Mouse (Mus musculus) testis, postnatal 10 days (tissue): ENCODE measurements around the gene Aco1.

ENCODE experiments used
- DNase-seq: peaks from one replicate; pipeline ENCODE4 v3.0.0; 2021; ENCODE audit warnings: low spot score

The Aco1 gene

DNA sequence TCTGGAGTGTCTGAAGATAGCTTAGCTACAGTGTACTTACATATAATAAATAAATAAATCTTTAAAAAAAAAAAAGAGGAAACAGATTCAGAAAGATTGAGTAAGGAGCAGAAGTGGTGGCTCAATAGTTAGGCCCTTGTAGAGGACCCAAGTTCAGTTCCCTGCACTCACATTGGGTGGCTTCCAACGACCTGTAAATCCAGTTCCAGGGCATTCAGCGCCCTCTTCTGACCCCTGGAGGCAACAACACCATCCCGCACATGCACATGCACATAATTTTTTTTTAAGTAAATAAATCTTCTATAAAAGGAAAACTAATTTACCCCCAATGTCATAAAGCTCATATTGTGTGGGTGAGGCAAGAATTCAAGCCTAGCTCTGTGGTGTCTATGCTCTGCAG lies 75.0 kb downstream of the Aco1 start:
- no peak for DNase-seq

DNA sequence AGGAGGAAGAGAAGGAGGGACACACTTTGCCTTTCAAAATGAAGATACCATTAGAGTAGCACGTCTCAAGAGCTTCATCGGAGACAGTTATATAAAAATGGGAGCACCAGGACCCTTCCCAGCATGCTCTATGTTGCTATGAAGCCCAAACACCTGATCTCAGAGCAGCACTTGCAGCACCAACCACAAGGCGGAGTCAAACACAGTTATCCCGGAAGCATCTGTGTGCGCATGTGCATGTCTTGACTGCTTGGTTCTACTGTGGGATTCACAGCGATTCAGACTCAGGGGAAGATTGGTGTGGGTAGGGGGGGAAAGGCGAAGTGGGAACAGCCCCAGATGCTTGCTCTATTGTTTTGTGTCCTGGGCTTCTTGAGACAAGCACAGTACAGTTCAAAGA lies 75.5 kb downstream of the Aco1 start:
- peak; percentile 56 for DNase-seq

DNA sequence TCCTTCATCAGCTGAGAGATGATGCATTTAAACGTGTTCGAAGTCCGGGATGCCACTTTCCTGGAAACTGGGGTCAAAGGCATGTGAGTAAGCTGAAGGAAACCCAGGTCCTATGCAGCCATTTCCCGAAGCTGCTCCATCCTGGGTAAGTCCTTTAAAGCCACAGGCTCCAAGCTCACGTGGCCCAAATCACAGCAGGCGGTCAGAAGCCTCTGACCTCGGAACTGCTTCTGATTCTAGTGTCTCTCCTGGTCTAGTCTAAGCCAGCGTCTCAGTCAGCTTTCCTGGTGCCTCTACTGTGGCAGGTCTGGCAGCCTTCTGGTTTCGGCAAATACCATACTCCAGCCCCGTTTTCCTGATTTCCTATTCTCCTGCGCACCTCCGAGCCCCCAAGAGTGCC lies 77.6 kb downstream of the Aco1 start:
- DNase-seq: no peak

- no peak for DNase-seq
Measured at GRCm38 (mm10) chr4:40221004-40221760, 78.3 kb downstream of the Aco1 start.

DNA sequence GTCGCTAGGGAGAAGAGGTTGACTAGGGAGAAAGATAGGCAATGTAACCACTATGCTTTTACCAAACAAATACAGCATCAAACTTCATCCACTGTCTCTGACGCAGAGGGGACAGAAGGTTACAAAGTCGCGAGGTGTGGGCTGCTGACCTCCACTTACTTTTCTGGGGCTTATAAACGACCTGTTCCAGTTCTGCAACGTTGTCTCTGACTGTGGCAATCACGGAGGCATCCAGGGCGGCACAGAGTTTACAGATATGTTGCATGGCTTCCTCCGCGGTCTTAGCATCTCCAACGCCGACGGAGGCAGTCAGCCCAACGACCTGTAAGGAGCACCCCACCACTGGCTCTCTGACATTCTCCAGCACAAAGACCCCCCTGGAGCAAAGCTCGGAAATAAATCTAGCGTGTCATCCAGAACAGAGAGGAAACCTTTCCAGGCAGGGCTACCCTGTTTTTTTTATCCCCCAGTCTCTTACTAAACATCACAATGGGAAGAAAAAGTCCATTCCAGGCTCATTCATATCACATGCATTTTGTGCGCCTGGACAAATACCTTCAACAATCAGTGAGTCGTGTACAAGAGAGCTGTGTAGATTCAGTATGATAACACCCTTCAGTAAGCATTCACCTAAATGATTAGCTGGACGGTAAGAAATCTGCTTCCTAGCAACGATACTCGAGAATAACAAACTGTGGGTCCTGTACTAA lies 79.2 kb downstream of the Aco1 start:
- DNase-seq: no peak

- no peak for DNase-seq
Measured at GRCm38 (mm10) chr4:40226095-40226494, 83.2 kb downstream of the Aco1 start.

DNA sequence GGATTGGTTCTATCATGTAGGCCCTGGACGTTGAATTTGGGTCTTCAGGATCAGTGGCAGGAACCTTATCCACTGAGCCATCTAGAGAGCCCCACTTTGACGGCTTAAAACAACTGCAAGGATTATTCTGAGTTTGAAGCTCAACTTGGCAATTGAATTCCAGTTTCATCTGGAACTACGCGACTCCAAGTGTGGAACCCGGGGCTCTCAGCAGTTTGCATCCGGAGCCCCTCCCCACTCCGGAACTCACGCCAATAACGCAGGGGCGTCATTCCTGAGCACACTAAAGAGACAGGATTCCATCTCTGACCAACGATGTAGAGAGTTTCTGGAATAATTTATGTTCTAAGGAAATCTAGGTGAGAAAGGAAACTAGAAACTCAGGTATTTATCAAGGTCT lies 84.2 kb downstream of the Aco1 start:
- DNase-seq: no peak

- DNase-seq: no peak
Measured at GRCm38 (mm10) chr4:40227886-40228285, 85.0 kb downstream of the Aco1 start.

DNA sequence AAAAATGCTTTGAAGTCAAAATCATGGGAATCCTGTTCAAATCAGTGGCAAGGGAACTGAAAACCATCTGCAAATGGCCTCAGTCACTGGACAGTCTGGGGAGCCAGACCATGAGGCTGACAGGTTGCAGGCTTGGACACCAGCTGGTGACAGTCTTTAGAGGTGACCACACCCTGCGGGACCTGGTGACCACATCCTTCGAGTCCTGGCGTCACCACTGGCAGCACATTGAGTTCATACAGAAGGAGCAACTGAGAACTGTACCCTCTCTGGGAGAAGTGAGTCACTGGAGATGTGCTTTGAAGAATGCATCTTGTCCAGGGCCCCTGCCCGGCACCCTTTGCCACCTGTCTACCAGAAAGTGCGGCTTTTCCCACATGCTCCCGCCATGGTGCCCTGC lies 86.8 kb downstream of the Aco1 start:
- DNase-seq: no peak

GRCm38 (mm10) chr4:40233062-40233664 lies 90.3 kb downstream of the Aco1 start:
- DNase-seq: no peak

DNA sequence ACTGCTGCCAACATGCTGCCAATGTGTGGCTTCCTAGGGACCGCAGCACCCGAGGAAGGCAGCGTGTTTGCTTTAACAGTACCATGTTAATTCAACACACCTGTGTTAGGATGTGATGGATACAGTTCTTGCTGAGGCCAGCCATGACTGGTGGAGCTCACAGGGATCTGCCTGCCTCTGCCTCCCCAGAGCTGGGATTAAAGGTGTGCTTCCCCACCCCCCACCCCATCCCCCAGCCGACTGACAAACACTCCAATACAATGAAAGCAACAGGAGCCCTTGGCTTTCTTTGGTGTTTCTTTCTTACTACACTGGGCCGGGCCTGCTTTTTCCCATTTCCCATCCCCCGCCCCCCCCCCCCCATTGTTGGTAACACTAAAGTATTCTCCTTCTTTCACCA lies 91.4 kb downstream of the Aco1 start:
- no peak for DNase-seq

DNA sequence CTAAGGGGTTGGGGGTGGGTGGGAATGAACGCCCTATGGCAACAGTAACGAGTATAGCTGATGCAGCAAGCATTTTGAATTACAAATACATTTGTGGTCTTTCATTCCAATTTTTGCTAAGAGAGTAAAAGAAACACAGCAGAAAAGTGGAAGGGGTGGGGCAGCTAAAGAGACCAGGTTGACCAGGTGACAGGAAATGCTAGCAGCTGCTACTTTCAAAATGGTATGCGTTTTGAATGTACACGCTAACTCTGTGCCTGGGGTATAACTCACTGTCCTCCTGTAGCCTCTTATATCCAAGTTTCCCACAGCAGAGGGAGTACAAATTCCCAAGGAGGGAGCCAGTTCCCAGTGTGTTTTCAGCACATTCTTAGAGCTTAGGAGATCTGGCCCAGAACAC lies 93.9 kb downstream of the Aco1 start:
- no peak for DNase-seq

DNA sequence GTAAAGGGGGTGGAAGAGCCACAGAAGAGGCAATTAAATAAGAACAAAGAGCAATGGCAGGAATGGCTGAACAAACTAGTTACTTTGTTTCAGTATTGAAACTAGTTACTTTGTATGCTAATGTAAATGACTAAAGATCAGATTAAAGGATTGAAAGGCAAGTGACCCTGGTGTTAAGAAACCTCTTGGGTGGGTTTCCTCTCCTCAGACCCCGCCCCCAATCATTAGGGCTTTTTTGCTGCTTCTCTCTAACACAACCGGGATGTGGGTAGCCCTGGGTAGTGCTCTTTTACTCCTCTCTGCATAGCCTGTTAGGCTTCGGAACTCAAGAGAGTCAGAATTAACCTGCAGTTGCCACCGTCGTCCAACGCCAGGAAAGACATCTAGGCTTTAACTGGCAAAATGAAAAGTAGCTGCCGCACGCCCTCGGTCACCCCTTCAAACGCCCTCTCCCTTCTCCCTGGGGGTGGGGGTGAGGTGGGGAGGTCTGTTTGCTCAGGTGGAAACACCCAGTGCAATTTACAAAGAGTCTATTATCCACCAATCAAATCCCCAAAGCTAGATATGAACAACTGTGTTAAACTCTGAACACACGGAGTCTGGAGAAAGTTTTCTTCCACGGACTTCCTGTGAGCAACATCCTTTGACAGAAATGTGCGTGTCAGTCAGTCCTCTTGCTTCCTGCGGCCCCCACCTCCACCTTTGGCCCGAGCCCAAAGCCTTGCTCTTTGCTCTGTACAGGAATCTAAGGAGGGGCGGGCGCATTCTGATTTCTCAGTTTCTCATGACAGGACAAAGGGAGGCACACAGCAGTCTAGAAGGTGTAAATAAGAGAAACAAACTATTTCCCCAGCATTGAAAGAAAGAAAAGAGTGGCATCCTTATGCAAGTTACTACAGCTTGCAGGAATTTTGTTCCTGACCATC lies 95.9 kb downstream of the Aco1 start:
- peak; percentile 76 for DNase-seq

DNA sequence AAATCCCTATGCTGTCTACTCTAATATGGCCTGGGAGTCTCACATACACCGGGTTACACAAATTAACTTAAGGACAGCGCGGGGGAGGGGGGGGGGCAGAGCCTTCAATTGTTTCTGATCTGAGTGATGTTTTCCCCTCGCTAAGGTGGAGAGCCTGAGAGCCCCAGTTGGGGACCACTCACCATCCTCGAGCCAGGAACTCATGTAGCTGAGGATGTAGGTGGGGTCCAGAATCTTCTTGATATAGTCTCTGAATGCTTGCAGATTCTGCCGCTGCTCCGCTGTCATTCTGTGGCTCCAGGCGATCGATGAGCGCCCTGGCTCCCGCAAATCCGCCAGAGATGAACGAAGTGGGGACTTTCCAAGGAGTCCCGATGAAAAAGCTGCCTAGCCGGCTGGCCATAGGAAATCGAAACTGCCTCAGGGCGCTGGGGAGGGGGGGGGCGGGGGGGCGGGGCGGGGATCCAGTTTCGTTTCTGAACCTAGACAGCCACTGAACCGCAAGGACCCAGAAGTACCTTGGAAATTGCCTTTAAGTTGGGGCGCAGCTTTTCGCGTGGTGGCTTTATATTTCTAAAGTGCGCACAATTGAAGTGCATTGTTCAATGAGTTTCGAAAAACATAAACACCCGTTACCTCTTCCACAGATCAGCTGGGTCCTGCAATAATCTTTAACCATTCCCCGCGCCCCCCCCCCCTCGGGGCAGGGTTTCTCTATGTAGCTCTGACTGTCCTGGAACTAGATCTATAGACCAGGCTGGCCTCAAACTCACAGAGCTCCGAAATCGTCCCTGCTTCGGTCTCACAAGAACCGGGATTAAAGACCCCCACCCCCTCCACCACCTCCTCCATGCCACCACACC lies 96.8 kb downstream of the Aco1 start, which contains the start of gene Ddx58:
TSS of gene Ddx58 (minus strand) at position 420 of the 863 bp plus-strand sequence.
- no peak for DNase-seq

DNA sequence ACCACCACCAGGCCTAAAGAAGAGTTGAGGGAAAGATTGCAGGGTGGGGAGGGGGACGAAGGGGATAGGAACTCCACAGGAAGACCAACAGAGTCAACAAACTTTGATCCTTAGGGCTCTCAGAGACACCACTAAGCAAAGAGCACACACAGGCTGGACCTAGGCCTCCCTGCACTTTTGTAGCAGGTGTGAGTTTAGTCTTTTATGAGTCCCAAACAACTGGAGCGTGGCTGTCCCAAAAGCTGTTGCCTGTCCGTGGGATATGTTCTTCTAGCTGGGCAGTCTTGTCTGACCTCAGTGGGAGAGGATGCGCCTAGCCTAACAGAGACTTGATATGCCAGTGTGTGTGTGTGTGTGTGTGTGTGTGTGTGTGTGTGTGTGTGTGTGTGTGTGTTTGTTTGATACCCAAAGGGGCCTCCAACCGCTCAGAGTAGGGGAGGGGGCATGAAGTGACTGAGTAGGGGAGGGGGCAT lies 97.4 kb downstream of the Aco1 start:
- DNase-seq: no peak

- no peak for DNase-seq
Measured at GRCm38 (mm10) chr4:40241928-40242327, 99.0 kb downstream of the Aco1 start.

DNA sequence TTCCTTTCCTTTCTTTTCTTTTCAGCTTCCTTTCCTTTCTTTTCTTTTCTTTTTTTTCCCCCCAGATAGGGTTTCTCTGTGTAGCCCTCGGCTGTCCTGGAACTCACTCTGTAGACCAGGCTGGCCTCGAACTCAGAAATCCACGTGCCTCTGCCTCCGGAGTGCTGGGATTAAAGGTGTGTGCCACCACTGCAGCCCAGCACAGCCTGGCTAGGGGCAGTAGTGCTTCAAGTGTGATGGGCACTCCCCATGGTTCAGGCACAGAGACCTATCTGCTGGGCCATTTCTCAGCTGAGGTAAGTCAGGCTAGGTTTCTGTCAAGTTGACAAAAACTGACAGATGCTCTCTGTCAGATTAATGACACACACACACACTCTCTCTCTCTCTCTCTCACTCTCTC lies 100.1 kb downstream of the Aco1 start:
- DNase-seq: no peak

- DNase-seq: no peak
Measured at GRCm38 (mm10) chr4:40244035-40244434, 101.2 kb downstream of the Aco1 start.
